Mouse (Mus musculus) splenic B cell, adult 2 months (primary cell): ENCODE results near the gene Slc35e3.
"Not testable (repeated sequence)": the region's sequence is repeated elsewhere in the genome, so short reads cannot be mapped to it uniquely, and the experiment has no call there.

Source experiments
- DNase-seq: peaks from one replicate; pipeline ENCODE4 v3.0.0-alpha.2; 2011; ENCODE audit warnings: low read depth, low spot score
- H3K27me3 ChIP-seq: 2 replicates; pipeline ENCODE4 v1.6.1; 2012; ENCODE audit warnings: mild to moderate bottlenecking, low read length, moderate library complexity, mixed read lengths; ENCODE audit not compliant: control insufficient read depth, poor library complexity, insufficient read depth, severe bottlenecking
- H3K36me3 ChIP-seq: 2 replicates; pipeline ENCODE4 v1.6.1; 2012; ENCODE audit warnings: mild to moderate bottlenecking, low read length, moderate library complexity, mixed read lengths; ENCODE audit not compliant: control insufficient read depth, poor library complexity, insufficient read depth, severe bottlenecking

Gene Slc35e3

GRCm38 (mm10) chr10:117760831-117761335 lies 14.7 kb upstream of the Slc35e3 start:
- H3K27me3 ChIP-seq, result no peaks in the 10 kb centered on the region
- H3K36me3 ChIP-seq, result peaks cover 22% of the 10 kb centered on the region
- no peak for DNase-seq

GRCm38 (mm10) chr10:117759844-117760630 lies 13.9 kb upstream of the Slc35e3 start:
- H3K27me3 ChIP-seq, result no peaks in the 10 kb centered on the region
- peaks cover 17% of the 10 kb centered on the region for H3K36me3 ChIP-seq
- DNase-seq, result no peak

- peaks cover 11% of the 10 kb centered on the region for H3K36me3 ChIP-seq
- no peaks in the 10 kb centered on the region for H3K27me3 ChIP-seq
- no peak for DNase-seq
Observed at GRCm38 (mm10) chr10:117758749-117759727, 12.9 kb upstream of the Slc35e3 start.

GRCm38 (mm10) chr10:117758344-117758743 lies 12.2 kb upstream of the Slc35e3 start:
- peaks cover 11% of the 10 kb centered on the region for H3K36me3 ChIP-seq

GRCm38 (mm10) chr10:117757796-117758342 lies 11.7 kb upstream of the Slc35e3 start:
- DNase-seq, result no peak
- peaks cover 11% of the 10 kb centered on the region for H3K36me3 ChIP-seq
- H3K27me3 ChIP-seq, result no peaks in the 10 kb centered on the region

More at GRCm38 (mm10) chr10:117758344-117758743, 12.2 kb upstream of the Slc35e3 start:
- H3K27me3 ChIP-seq, DNase-seq: not testable (repeated sequence)

GRCm38 (mm10) chr10:117757259-117757658 lies 11.1 kb upstream of the Slc35e3 start:
- Histone ChIP-seq H3K36me3 (peaks cover 11% of the 10 kb centered on the region), H3K27me3 (no peaks in the 10 kb centered on the region)
- DNase-seq, result no peak

GRCm38 (mm10) chr10:117756784-117757183 lies 10.6 kb upstream of the Slc35e3 start:
- no peak for DNase-seq
- H3K27me3 ChIP-seq, result no peaks in the 10 kb centered on the region
- H3K36me3 ChIP-seq, result peaks cover 11% of the 10 kb centered on the region

GRCm38 (mm10) chr10:117755799-117756467 lies 9.8 kb upstream of the Slc35e3 start:
- Histone ChIP-seq H3K36me3 (peaks cover 11% of the 10 kb centered on the region), H3K27me3 (no peaks in the 10 kb centered on the region)
- DNase-seq, result no peak

- peak; percentile 60 for DNase-seq
- no peaks in the 10 kb centered on the region for H3K27me3 ChIP-seq
- H3K36me3 ChIP-seq, result peaks cover 13% of the 10 kb centered on the region
Observed at GRCm38 (mm10) chr10:117755086-117755798, 9.1 kb upstream of the Slc35e3 start.

- DNase-seq, result no peak
- peaks cover 14% of the 10 kb centered on the region for H3K36me3 ChIP-seq
Observed at GRCm38 (mm10) chr10:117754609-117754940, 8.4 kb upstream of the Slc35e3 start.

GRCm38 (mm10) chr10:117753711-117754608 lies 7.8 kb upstream of the Slc35e3 start:
- no peaks in the 10 kb centered on the region for H3K27me3 ChIP-seq
- H3K36me3 ChIP-seq, result peaks cover 14% of the 10 kb centered on the region
- DNase-seq, result no peak

More at GRCm38 (mm10) chr10:117754609-117754940, 8.4 kb upstream of the Slc35e3 start:
- no peaks in the 10 kb centered on the region for H3K27me3 ChIP-seq

GRCm38 (mm10) chr10:117752851-117753647 lies 6.9 kb upstream of the Slc35e3 start:
- Histone ChIP-seq H3K27me3 (no peaks in the 10 kb centered on the region), H3K36me3 (peaks cover 13% of the 10 kb centered on the region)
- no peak for DNase-seq
